Mouse (Mus musculus): ENCODE measurements around the gene Hoxc12. TPM values are rescaled to one million over a fixed set of nuclear protein-coding genes. Genes with fewer than 3 reads are reported as not detected.

Gene Hoxc12
- polyA plus RNA-seq, 1 experiment from 2014 or later, result 3.9 TPM

- no peak overlapping the region for H3K27ac ChIP-seq
- peaks cover 41% of the 10 kb centered on the region for H3K4me1 ChIP-seq
- peaks cover 95% of the 10 kb centered on the region for H3K27me3 ChIP-seq
- no peaks in the 10 kb centered on the region for H3K36me3 ChIP-seq
- no peak overlapping the region for H3K9ac ChIP-seq
- ATAC-seq (ENCODE audit: insufficient number of reproducible peaks, low FRiP score, low TSS enrichment, low read depth), result no peak
- 15% methylated on average over 13 of the region's 13 CpGs for WGBS
- H3K4me2 ChIP-seq, result no peak overlapping the region
- H3K4me3 ChIP-seq, result no peak overlapping the region
- no peaks in the 10 kb centered on the region for H3K9me3 ChIP-seq
Observed at GRCm38 (mm10) chr15:102978615-102979515, 42.3 kb downstream of the Hoxc12 start.

- Histone ChIP-seq H3K9ac (no peak overlapping the region), H3K4me2 (0 out of 2 replicates have a peak overlapping the region, but pooled peaks have one; percentile 69), H3K4me1 (peaks cover 41% of the 10 kb centered on the region), H3K36me3 (no peaks in the 10 kb centered on the region), H3K27ac (no peak overlapping the region), H3K4me3 (no peak overlapping the region), H3K27me3 (peaks cover 93% of the 10 kb centered on the region), H3K9me3 (no peaks in the 10 kb centered on the region)
- no peak for ATAC-seq (ENCODE audit: insufficient number of reproducible peaks, low FRiP score, low TSS enrichment, low read depth)
- 8% methylated on average over 1 of the region's 1 CpGs for whole genome bisulfite sequencing
Observed at GRCm38 (mm10) chr15:102979936-102980335, 43.4 kb downstream of the Hoxc12 start.

GRCm38 (mm10) chr15:102980352-102980751, 43.8 kb downstream of the Hoxc12 start:
- Histone ChIP-seq H3K9me3 (no peaks in the 10 kb centered on the region), H3K4me3 (peak overlapping the region; percentile 46; the same call in 1 of the 2 replicates), H3K27me3 (peaks cover 93% of the 10 kb centered on the region), H3K4me2 (peak overlapping the region; percentile 69; the same call in 1 of the 2 replicates), H3K9ac (no peak overlapping the region), H3K27ac (no peak overlapping the region), H3K36me3 (no peaks in the 10 kb centered on the region), H3K4me1 (peaks cover 41% of the 10 kb centered on the region)
- no peak for ATAC-seq (ENCODE audit: insufficient number of reproducible peaks, low FRiP score, low TSS enrichment, low read depth)
- 5% methylated on average over 11 of the region's 11 CpGs for WGBS

GRCm38 (mm10) chr15:102980912-102981311, 44.4 kb downstream of the Hoxc12 start:
- no peak for ATAC-seq (ENCODE audit: insufficient number of reproducible peaks, low FRiP score, low TSS enrichment, low read depth)
- under 1% methylated on average over 14 of the region's 14 CpGs for WGBS
- Histone ChIP-seq H3K27me3 (peaks cover 93% of the 10 kb centered on the region), H3K4me3 (peak overlapping the region; percentile 46), H3K4me2 (peak overlapping the region; percentile 69), H3K36me3 (no peaks in the 10 kb centered on the region), H3K4me1 (peaks cover 36% of the 10 kb centered on the region), H3K9ac (no peak overlapping the region), H3K27ac (peak overlapping the region; percentile 50; the same call in 1 of the 2 replicates), H3K9me3 (no peaks in the 10 kb centered on the region)

- Histone ChIP-seq H3K27ac (peak overlapping the region; percentile 47), H3K9ac (peak overlapping the region; percentile 37; the same call in 1 of the 2 replicates)
- under 1% methylated on average over 86 of the region's 88 CpGs for WGBS
Observed at GRCm38 (mm10) chr15:102981379-102982288, 45.1 kb downstream of the Hoxc12 start.

GRCm38 (mm10) chr15:102983716-102984115, 47.2 kb downstream of the Hoxc12 start:
- no peaks in the 10 kb centered on the region for H3K36me3 ChIP-seq
- no peak for ATAC-seq (ENCODE audit: insufficient number of reproducible peaks, low FRiP score, low TSS enrichment, low read depth)
- H3K27me3 ChIP-seq, result peaks cover 93% of the 10 kb centered on the region
- no peaks in the 10 kb centered on the region for H3K9me3 ChIP-seq
- H3K4me1 ChIP-seq, result peaks cover 30% of the 10 kb centered on the region
- H3K27ac ChIP-seq, result no peak overlapping the region
- 19% methylated on average over 12 of the region's 12 CpGs for WGBS
- no peak overlapping the region for H3K4me3 ChIP-seq
- no peak overlapping the region for H3K4me2 ChIP-seq
- no peak overlapping the region for H3K9ac ChIP-seq

More at GRCm38 (mm10) chr15:102981379-102982288, 45.1 kb downstream of the Hoxc12 start:
- peaks cover 32% of the 10 kb centered on the region for H3K4me1 ChIP-seq
- no peaks in the 10 kb centered on the region for H3K36me3 ChIP-seq
- peak overlapping the region; percentile 46 for H3K4me3 ChIP-seq
- ATAC-seq (ENCODE audit: insufficient number of reproducible peaks, low FRiP score, low TSS enrichment, low read depth), result no peak
- peak overlapping the region; percentile 69 for H3K4me2 ChIP-seq
- no peaks in the 10 kb centered on the region for H3K9me3 ChIP-seq
- peaks cover 93% of the 10 kb centered on the region for H3K27me3 ChIP-seq

GRCm38 (mm10) chr15:102984521-102984920, 48.0 kb downstream of the Hoxc12 start:
- no peak overlapping the region for H3K9ac ChIP-seq
- H3K27ac ChIP-seq, result no peak overlapping the region
- WGBS, result 18% methylated on average over 10 of the region's 10 CpGs
- no peak overlapping the region for H3K4me2 ChIP-seq
- H3K9me3 ChIP-seq, result no peaks in the 10 kb centered on the region
- no peak for ATAC-seq (ENCODE audit: insufficient number of reproducible peaks, low FRiP score, low TSS enrichment, low read depth)
- H3K27me3 ChIP-seq, result peaks cover 93% of the 10 kb centered on the region
- no peaks in the 10 kb centered on the region for H3K36me3 ChIP-seq
- H3K4me3 ChIP-seq, result no peak overlapping the region
- H3K4me1 ChIP-seq, result peaks cover 30% of the 10 kb centered on the region

- Histone ChIP-seq H3K4me3 (no peak overlapping the region), H3K9ac (no peak overlapping the region), H3K27ac (no peak overlapping the region), H3K9me3 (no peaks in the 10 kb centered on the region), H3K4me2 (no peak overlapping the region), H3K4me1 (peaks cover 30% of the 10 kb centered on the region), H3K27me3 (peaks cover 93% of the 10 kb centered on the region), H3K36me3 (no peaks in the 10 kb centered on the region)
- WGBS, result 38% methylated on average over 3 of the region's 3 CpGs
- no peak for ATAC-seq (ENCODE audit: insufficient number of reproducible peaks, low FRiP score, low TSS enrichment, low read depth)
Observed at GRCm38 (mm10) chr15:102984925-102985324, 48.4 kb downstream of the Hoxc12 start.

GRCm38 (mm10) chr15:102987124-102987833, 50.7 kb downstream of the Hoxc12 start:
- no peak overlapping the region for H3K27ac ChIP-seq
- H3K4me2 ChIP-seq, result no peak overlapping the region
- WGBS, result 11% methylated on average over 21 of the region's 21 CpGs
- no peak overlapping the region for H3K4me3 ChIP-seq
- peaks cover 91% of the 10 kb centered on the region for H3K27me3 ChIP-seq
- no peaks in the 10 kb centered on the region for H3K36me3 ChIP-seq
- H3K4me1 ChIP-seq, result peaks cover 21% of the 10 kb centered on the region
- no peaks in the 10 kb centered on the region for H3K9me3 ChIP-seq
- ATAC-seq (ENCODE audit: insufficient number of reproducible peaks, low FRiP score, low TSS enrichment, low read depth), result no peak
- H3K9ac ChIP-seq, result no peak overlapping the region

GRCm38 (mm10) chr15:102988078-102988477, 51.5 kb downstream of the Hoxc12 start:
- Histone ChIP-seq H3K27ac (no peak overlapping the region), H3K4me3 (no peak overlapping the region), H3K4me2 (no peak overlapping the region), H3K27me3 (peaks cover 92% of the 10 kb centered on the region), H3K9me3 (no peaks in the 10 kb centered on the region), H3K4me1 (peaks cover 17% of the 10 kb centered on the region), H3K9ac (no peak overlapping the region), H3K36me3 (no peaks in the 10 kb centered on the region)
- 49% methylated on average over 5 of the region's 5 CpGs for WGBS
- ATAC-seq (ENCODE audit: insufficient number of reproducible peaks, low FRiP score, low TSS enrichment, low read depth), result no peak

Measured in limb, embryonic 15.5 days (tissue).